Mouse (Mus musculus) heart, embryonic 12.5 days (tissue): Measurements from ENCODE around the gene Rnf32. TPM values are rescaled to one million over a fixed set of nuclear protein-coding genes. Genes with fewer than 3 reads are reported as not detected.

Source experiments
- ATAC-seq: fragments of 200-750 bp; cut with Nextera tagmentation; 2 replicates; pipeline ENCODE4 v1.8.0; 2017; ENCODE audit warnings: moderate TSS enrichment, moderate library complexity; ENCODE audit not compliant: insufficient number of reproducible peaks, low FRiP score
- H3K27ac ChIP-seq: fragments of 300-500 bp; sonication (generic); 2 replicates; pipeline ENCODE4 v1.5.1; 2016; ENCODE audit warnings: mild to moderate bottlenecking, moderate library complexity; ENCODE audit not compliant: poor library complexity, severe bottlenecking
- H3K27me3 ChIP-seq: fragments of 300-500 bp; sonication (generic); replicated peaks from 2 replicates; pipeline ENCODE4 v1.6.1; 2016; ENCODE audit warnings: mild to moderate bottlenecking, moderate library complexity
- H3K36me3 ChIP-seq: fragments of 300-500 bp; sonication (generic); 2 replicates; pipeline ENCODE4 v1.6.1; 2016; ENCODE audit warnings: mild to moderate bottlenecking, moderate library complexity
- H3K4me1 ChIP-seq: fragments of 300-500 bp; sonication (generic); replicated peaks from 2 replicates; pipeline ENCODE4 v1.6.1; 2016; ENCODE audit warnings: mild to moderate bottlenecking
- H3K4me2 ChIP-seq: fragments of 300-500 bp; sonication (generic); 2 replicates; pipeline ENCODE4 v1.6.1; 2016; ENCODE audit warnings: mild to moderate bottlenecking, moderate library complexity
- H3K4me3 ChIP-seq: fragments of 300-500 bp; sonication (generic); 2 replicates; pipeline ENCODE4 v1.5.1; 2016; ENCODE audit warnings: mild to moderate bottlenecking
- H3K9ac ChIP-seq: fragments of 300-500 bp; sonication (generic); 2 replicates; pipeline ENCODE4 v1.6.1; 2016; ENCODE audit warnings: mild to moderate bottlenecking, moderate library complexity
- H3K9me3 ChIP-seq: fragments of 300-500 bp; sonication (generic); replicated peaks from 2 replicates; pipeline ENCODE4 v1.6.1; 2016; ENCODE audit warnings: mild to moderate bottlenecking, moderate library complexity
- polyA plus RNA-seq: library from polyadenylated mRNA; unstranded; fragments of >200 nt; fragmentation: Nextera tagmentation; extraction: Ambion mirVana; gene quantifications from 2 replicates; pipeline ENCODE4 v1.2.1, GENCODE M21; 2016

Rnf32 gene
- polyA plus RNA-seq, 1 experiment from 2014 or later, result 3.4 TPM

- no peaks in the 10 kb centered on the region; the same call in 1 of the 2 replicates for H3K36me3 ChIP-seq
- H3K9ac ChIP-seq, result no peak overlapping the region
- no peak overlapping the region for H3K4me2 ChIP-seq
- no peaks in the 10 kb centered on the region for H3K27me3 ChIP-seq
- no peaks in the 10 kb centered on the region for H3K9me3 ChIP-seq
- no peak for ATAC-seq
- H3K27ac ChIP-seq, result no peak overlapping the region
- no peak overlapping the region for H3K4me3 ChIP-seq
- H3K4me1 ChIP-seq, result no peaks in the 10 kb centered on the region
These were observed 79.0 kb downstream of the Rnf32 start for GRCm38 (mm10) chr5:29274746-29275145.

Other genes starting within 250 kb of the Rnf32 start
- gene Lmbr1, start 182.4 kb downstream of the Rnf32 start, polyA plus RNA-seq, result 14.0 and 14.3 TPM in 2 replicates
- gene Nom1, start 238.7 kb downstream of the Rnf32 start, polyA plus RNA-seq, result 19.0 and 23.6 TPM in 2 replicates